Mouse (Mus musculus) heart, embryonic 12.5 days (tissue): ENCODE results near the gene Pacs2. TPM values are rescaled to one million over a fixed set of nuclear protein-coding genes. Genes with fewer than 3 reads are reported as not detected.

Source experiments
- ATAC-seq: fragments of 200-750 bp; cut with Nextera tagmentation; 2 replicates; pipeline ENCODE4 v1.8.0; 2017; ENCODE audit warnings: moderate TSS enrichment, moderate library complexity; ENCODE audit not compliant: insufficient number of reproducible peaks, low FRiP score
- H3K27ac ChIP-seq: fragments of 300-500 bp; sonication (generic); 2 replicates; pipeline ENCODE4 v1.5.1; 2016; ENCODE audit warnings: mild to moderate bottlenecking, moderate library complexity; ENCODE audit not compliant: poor library complexity, severe bottlenecking
- H3K27me3 ChIP-seq: fragments of 300-500 bp; sonication (generic); replicated peaks from 2 replicates; pipeline ENCODE4 v1.6.1; 2016; ENCODE audit warnings: mild to moderate bottlenecking, moderate library complexity
- H3K36me3 ChIP-seq: fragments of 300-500 bp; sonication (generic); 2 replicates; pipeline ENCODE4 v1.6.1; 2016; ENCODE audit warnings: mild to moderate bottlenecking, moderate library complexity
- H3K4me1 ChIP-seq: fragments of 300-500 bp; sonication (generic); replicated peaks from 2 replicates; pipeline ENCODE4 v1.6.1; 2016; ENCODE audit warnings: mild to moderate bottlenecking
- H3K4me2 ChIP-seq: fragments of 300-500 bp; sonication (generic); 2 replicates; pipeline ENCODE4 v1.6.1; 2016; ENCODE audit warnings: mild to moderate bottlenecking, moderate library complexity
- H3K4me3 ChIP-seq: fragments of 300-500 bp; sonication (generic); 2 replicates; pipeline ENCODE4 v1.5.1; 2016; ENCODE audit warnings: mild to moderate bottlenecking
- H3K9ac ChIP-seq: fragments of 300-500 bp; sonication (generic); 2 replicates; pipeline ENCODE4 v1.6.1; 2016; ENCODE audit warnings: mild to moderate bottlenecking, moderate library complexity
- H3K9me3 ChIP-seq: fragments of 300-500 bp; sonication (generic); replicated peaks from 2 replicates; pipeline ENCODE4 v1.6.1; 2016; ENCODE audit warnings: mild to moderate bottlenecking, moderate library complexity
- WGBS: fragments of 180-500 bp; shearing (Covaris S2); methylation state at CpG from one replicate; pipeline ENCODE4 v1.1.7; 2016; 5-methylcytosine and 5-hydroxymethylcytosine counted together
- polyA plus RNA-seq: library from polyadenylated mRNA; unstranded; fragments of >200 nt; fragmentation: Nextera tagmentation; extraction: Ambion mirVana; gene quantifications from 2 replicates; pipeline ENCODE4 v1.2.1, GENCODE M21; 2016

Pacs2 gene
- polyA plus RNA-seq, 1 experiment from 2014 or later = 10.5 TPM

DNA sequence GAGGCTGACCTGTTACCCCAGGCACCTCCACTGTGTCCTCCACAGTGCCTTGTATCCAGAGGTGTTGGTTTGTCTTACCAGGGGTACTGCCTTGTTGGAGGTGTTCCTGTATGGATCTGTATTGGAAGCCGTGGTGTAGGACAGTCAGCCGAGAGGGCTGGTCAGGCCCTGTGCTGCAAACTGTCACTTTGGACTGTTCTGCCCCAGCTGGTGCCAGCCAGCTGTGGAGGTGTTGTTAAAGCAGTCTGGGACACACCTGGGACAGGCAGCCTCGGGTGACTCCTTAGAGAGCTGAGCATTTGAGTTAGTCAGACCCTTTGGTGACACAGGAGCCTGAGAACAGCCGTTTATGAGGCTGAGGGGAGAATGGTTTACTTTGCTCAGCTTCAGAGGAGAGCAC, 15.7 kb downstream of the Pacs2 start:
- Histone ChIP-seq H3K27ac (no peak overlapping the region), H3K27me3 (no peaks in the 10 kb centered on the region), H3K4me1 (peaks cover 70% of the 10 kb centered on the region), H3K4me3 (no peak overlapping the region), H3K36me3 (peaks cover 4% of the 10 kb centered on the region; the same call in 1 of the 2 replicates), H3K9ac (no peak overlapping the region), H3K4me2 (no peak overlapping the region), H3K9me3 (no peaks in the 10 kb centered on the region)
- ATAC-seq = no peak
- 69% methylated on average over 4 of the region's 4 CpGs for WGBS

DNA sequence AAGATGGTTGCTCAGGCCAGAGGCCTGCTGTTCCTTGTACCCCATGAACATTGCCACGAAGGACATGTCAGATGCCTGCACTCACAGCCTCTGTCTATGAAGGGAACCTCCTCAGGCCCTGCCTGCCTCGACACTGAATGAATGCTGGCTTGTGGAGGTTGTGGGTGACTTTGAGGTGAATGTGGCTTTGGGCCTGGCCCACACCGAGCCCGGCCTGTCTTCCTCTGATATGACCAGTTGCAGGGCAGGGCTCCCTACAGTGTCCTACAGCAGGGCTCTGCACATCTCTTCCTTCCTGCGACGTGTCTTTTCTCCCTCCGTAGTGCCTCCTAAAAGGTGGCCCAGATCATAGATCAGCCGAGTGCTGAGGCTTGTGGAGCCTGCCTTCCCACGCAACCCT, 16.7 kb downstream of the Pacs2 start:
- no peak overlapping the region for H3K27ac ChIP-seq

DNA sequence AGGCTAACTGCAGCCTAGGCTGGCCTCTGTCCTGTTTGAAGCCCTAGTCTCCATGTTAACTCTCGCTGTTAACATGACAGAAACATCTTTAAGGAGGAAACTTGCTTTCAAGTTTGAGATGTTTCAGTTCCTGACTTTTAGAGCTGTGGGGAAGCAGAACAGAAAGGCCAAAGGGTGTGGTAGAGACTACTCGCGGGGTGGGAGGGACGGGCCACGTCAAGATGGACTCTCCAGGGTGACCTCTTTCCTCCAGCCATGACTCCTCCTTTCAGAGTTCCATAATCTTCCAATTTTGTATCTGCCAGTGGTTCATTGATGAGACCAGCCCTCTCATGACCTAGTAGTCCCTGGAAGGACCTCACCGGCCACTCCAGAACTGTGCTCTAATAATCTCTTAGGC, 17.1 kb downstream of the Pacs2 start:
- H3K4me1 ChIP-seq = peaks cover 78% of the 10 kb centered on the region
- H3K4me2 ChIP-seq = no peak overlapping the region
- no peak for ATAC-seq
- WGBS = 80% methylated on average over 6 of the region's 6 CpGs
- no peaks in the 10 kb centered on the region for H3K9me3 ChIP-seq
- H3K27me3 ChIP-seq = no peaks in the 10 kb centered on the region
- H3K27ac ChIP-seq = no peak overlapping the region
- no peak overlapping the region for H3K4me3 ChIP-seq
- H3K9ac ChIP-seq = no peak overlapping the region
- H3K36me3 ChIP-seq = peaks cover 4% of the 10 kb centered on the region; the same call in 1 of the 2 replicates

More for the DNA sequence above, 16.7 kb downstream of the Pacs2 start:
- no peak overlapping the region for H3K9ac ChIP-seq
- H3K4me2 ChIP-seq = no peak overlapping the region
- peaks cover 75% of the 10 kb centered on the region for H3K4me1 ChIP-seq
- no peak for ATAC-seq
- WGBS = 78% methylated on average over 9 of the region's 9 CpGs
- peaks cover 4% of the 10 kb centered on the region; the same call in 1 of the 2 replicates for H3K36me3 ChIP-seq
- H3K9me3 ChIP-seq = no peaks in the 10 kb centered on the region
- H3K27me3 ChIP-seq = no peaks in the 10 kb centered on the region
- H3K4me3 ChIP-seq = no peak overlapping the region

DNA sequence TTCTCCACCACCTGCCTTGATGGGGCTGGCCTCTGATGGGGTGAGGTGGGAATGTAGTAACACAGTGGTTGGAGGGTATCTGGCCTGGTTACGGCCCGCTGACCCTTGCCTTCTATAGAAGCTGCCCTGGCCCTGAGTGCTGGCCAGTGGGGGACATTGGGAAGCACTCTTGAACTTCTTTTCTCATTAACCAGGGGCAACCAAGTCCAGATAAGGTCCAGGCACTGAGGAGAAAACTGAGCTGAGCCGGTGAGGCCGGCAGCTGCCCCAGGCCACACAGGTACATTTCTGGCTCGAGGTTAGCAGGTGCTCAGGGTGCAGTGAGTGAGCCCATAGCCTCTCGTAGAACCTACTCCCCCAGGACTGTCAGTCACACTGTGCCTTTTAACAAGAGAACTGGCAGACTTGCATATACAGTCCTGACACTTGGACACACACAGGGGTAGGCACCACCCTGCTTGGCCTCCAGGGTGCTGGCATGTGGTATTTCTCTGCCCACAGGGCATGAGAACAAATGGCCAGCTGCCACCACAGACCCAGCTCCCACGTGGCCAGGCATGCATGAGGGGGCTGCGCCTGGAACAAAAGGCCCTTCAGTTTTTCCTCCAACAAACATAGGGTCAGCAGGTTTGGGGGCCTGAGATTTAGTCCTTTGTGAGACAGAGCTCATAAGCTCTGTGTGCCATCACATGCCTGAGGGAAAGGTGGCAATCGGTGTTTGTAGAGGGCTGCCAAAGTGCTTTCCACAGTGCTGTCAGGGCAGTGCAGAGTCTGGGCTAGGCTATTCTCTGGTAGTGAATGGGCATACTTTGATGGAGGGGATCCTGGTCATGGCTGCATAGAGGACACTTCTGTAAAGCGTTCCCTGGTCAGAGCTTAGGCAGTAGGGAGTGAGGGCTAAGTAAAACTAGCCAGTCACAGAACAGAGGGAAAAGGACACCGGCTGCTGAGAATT, 18.3 kb downstream of the Pacs2 start:
- Histone ChIP-seq H3K27me3 (no peaks in the 10 kb centered on the region), H3K36me3 (no peaks in the 10 kb centered on the region), H3K4me3 (no peak overlapping the region), H3K9ac (0 out of 2 replicates have a peak overlapping the region, but pooled peaks have one; percentile 9), H3K9me3 (no peaks in the 10 kb centered on the region), H3K4me2 (no peak overlapping the region), H3K27ac (no peak overlapping the region), H3K4me1 (peaks cover 72% of the 10 kb centered on the region)
- WGBS = 71% methylated on average over 11 of the region's 11 CpGs
- ATAC-seq = no peak

DNA sequence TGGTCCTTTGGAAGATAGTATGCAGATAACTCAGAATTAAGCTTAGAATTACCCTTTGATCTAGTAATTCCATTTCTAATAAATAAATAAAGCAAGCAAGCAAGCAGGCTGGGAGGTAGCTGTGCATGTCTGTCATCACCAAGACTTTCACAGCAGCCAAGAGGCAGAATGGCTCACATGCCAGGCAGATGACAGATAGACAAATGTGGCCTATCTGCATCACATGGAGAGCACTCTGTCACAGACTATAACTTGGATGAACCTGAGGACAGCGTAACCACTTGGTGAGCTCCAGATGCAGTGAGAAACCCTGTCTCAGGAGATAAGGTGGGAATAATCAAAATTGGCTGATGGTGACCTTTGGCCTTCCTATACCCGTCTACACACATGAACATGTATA, 20.8 kb downstream of the Pacs2 start:
- H3K4me2 ChIP-seq = no peak overlapping the region
- no peaks in the 10 kb centered on the region for H3K9me3 ChIP-seq
- no peaks in the 10 kb centered on the region for H3K27me3 ChIP-seq
- peaks cover 52% of the 10 kb centered on the region for H3K4me1 ChIP-seq
- H3K27ac ChIP-seq = peak overlapping the region; percentile 2; the same call in 1 of the 2 replicates
- no peak overlapping the region for H3K4me3 ChIP-seq
- H3K36me3 ChIP-seq = no peaks in the 10 kb centered on the region
- H3K9ac ChIP-seq = no peak overlapping the region
- no peak for ATAC-seq
- WGBS = 48% methylated on average over 2 of the region's 2 CpGs

DNA sequence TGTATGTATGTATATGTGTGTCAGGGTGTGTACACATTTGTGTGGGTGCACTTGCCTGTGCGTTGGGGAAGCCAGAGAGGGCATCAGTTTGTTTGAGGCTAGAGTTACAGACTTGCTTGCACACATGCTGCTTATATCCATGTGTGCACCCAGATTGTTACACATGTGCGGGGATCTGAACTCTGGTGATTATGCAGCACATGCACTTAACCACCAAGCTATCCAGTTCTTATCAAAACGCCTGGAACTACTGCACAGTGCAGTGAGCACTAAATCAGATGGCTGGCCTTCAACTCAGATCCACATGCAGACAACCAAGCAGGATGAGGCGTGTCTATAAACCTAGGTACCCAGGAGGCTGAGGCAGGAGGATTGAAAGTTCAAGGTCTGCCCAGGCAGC, 22.7 kb downstream of the Pacs2 start:
- H3K27ac ChIP-seq = no peak overlapping the region
- H3K36me3 ChIP-seq = no peaks in the 10 kb centered on the region
- 80% methylated on average over 4 of the region's 4 CpGs for WGBS
- H3K27me3 ChIP-seq = no peaks in the 10 kb centered on the region
- ATAC-seq = no peak
- peaks cover 53% of the 10 kb centered on the region for H3K4me1 ChIP-seq
- no peak overlapping the region for H3K4me2 ChIP-seq
- H3K9me3 ChIP-seq = no peaks in the 10 kb centered on the region
- H3K9ac ChIP-seq = no peak overlapping the region
- no peak overlapping the region for H3K4me3 ChIP-seq

DNA sequence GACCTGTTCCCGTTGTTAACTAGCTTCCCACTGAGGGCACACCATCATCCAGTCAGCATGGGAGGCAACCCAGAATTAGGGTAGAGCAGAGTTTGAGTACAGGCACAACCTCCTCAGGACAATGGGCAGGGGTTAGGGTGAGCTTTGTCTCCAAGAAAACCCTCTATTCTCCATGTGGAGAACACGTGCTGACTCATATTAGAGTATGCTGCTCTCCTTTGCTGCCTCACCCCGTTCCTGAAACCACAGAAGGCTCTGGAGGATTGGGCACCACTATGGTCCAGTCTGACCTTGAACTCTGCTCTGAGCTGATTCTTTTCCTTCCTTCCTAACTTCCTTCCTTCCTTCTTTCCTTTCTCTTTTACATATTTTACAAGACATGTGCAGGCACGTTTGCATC, 24.1 kb downstream of the Pacs2 start:
- WGBS = 82% methylated on average over 4 of the region's 4 CpGs

DNA sequence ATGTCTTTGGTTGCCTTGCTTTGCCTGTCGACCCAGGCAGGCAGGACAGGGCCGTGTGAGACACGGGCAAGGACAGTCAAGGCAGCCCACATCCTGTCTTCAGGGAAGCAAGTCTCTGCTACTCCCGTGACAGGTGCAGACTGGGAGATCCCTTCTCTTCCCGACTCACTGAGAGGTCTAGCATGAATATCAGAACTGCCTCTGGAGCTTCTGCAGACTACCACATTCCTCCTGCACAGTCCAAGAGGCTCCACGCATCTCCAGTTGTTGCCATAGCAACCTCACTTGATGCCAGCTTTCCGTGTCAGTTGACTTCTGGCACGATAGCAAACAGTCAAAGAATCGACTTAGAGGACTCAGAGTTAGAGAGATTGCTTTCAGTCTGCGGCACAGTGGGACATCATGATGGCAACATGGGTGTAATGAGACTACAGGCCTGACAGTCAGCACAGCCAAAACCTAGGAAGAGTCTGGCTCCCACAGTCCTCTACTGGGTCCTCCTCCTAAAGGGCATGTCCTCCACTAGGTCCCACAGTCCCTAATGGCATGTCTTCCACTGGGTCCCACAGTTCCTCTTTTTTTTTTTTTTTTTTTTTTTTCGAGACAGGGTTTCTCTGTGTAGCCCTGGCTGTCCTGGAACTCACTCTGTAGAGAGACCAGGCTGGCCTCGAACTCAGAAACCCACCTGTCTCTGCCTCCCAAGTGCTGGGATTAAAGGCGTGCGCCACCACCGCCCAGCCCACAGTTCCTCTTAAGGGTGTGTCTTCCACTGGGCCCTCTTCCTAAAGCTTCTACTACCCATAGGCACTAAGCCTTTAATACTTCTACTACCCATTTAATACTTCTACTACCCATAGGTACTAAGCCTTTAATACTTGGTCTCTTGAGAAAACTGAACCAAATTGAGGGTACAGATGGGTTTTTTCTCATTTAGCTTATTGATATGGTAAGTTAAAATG, 27.5 kb downstream of the Pacs2 start:
- Histone ChIP-seq H3K27ac (no peak overlapping the region), H3K9me3 (no peaks in the 10 kb centered on the region), H3K4me2 (no peak overlapping the region), H3K4me3 (no peak overlapping the region), H3K36me3 (peaks cover 23% of the 10 kb centered on the region), H3K4me1 (peaks cover 15% of the 10 kb centered on the region), H3K27me3 (no peaks in the 10 kb centered on the region), H3K9ac (no peak overlapping the region)
- ATAC-seq = peak; percentile 26; the same call in 1 of the 2 replicates
- 58% methylated on average over 15 of the region's 15 CpGs for WGBS

More for the DNA sequence above, 24.1 kb downstream of the Pacs2 start:
- Histone ChIP-seq H3K4me3 (no peak overlapping the region), H3K9me3 (no peaks in the 10 kb centered on the region), H3K4me1 (peaks cover 39% of the 10 kb centered on the region), H3K9ac (no peak overlapping the region), H3K36me3 (no peaks in the 10 kb centered on the region), H3K4me2 (no peak overlapping the region), H3K27ac (no peak overlapping the region), H3K27me3 (no peaks in the 10 kb centered on the region)
- ATAC-seq = no peak

DNA sequence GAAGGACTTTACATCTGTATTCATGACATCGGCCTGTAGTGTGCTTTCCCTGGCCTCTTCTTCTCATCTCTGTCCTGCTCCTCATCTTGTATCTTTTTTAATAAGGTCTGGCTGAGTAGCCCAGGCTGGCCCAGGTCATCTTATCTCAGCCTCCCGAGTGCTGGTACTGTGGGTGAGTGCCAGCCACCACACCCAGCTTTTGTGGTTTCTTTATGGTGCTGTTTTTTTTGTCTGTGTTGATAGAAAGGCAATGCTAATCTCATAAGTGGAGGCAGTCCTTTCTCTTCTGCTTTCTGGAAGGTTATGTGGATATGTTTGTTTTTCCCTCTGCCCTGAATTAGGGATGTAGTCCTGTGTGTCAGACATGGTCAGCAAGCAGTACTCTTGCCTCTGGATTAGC, 28.2 kb downstream of the Pacs2 start:
- H3K27me3 ChIP-seq = no peaks in the 10 kb centered on the region
- H3K27ac ChIP-seq = no peak overlapping the region
- H3K4me3 ChIP-seq = no peak overlapping the region
- WGBS = 60% methylated on average over 2 of the region's 2 CpGs
- peaks cover 30% of the 10 kb centered on the region for H3K36me3 ChIP-seq
- H3K9me3 ChIP-seq = no peaks in the 10 kb centered on the region
- H3K4me1 ChIP-seq = peaks cover 21% of the 10 kb centered on the region
- no peak overlapping the region for H3K4me2 ChIP-seq
- H3K9ac ChIP-seq = no peak overlapping the region
- no peak for ATAC-seq

DNA sequence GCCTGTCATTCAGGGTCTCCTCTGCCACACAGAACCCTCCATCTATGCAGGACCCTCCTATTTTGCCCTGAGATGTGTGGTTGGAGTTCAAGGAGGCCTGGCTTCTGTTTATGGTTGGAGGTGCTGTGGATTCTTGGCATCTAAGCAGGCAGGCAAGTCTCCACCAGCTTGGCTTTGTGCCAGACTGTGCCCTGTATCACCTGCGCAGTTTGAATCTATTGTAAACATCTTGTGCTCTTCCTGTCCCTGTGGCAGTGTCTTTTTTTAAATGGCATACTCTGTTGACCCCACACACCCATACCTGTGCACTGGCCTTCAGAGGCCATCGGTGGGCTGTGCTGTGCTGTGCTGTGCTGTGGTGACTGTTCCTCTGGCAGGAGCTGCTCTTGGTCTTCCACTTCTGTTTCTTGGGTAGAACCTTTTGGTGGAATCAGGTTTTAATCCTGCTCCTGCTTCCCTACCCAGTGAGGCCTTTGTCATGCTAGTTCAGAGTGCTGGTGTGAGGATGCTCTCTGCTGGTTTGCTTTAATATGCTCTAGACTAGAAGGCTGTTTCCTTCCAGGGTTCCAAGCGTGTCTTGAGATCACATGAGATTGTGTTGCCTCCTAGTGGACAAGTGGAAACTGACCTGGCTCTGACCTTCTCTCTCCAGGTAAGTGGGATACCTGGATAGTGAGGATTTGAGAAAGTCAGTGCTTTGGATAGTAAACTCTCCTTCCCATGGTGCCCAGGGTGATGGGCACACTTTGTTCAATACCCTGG, 30.8 kb downstream of the Pacs2 start:
- Histone ChIP-seq H3K4me3 (no peak overlapping the region), H3K36me3 (peaks cover 40% of the 10 kb centered on the region), H3K4me2 (no peak overlapping the region), H3K4me1 (peaks cover 21% of the 10 kb centered on the region), H3K9me3 (no peaks in the 10 kb centered on the region), H3K27ac (no peak overlapping the region), H3K9ac (no peak overlapping the region), H3K27me3 (no peaks in the 10 kb centered on the region)
- no peak for ATAC-seq
- WGBS = 80% methylated on average over 3 of the region's 3 CpGs
